Mouse (Mus musculus) CD4-positive, CD25-positive, alpha-beta regulatory T cell, adult 4 months (primary cell): ENCODE data around the gene Med1. TPM values are rescaled to one million over a fixed set of nuclear protein-coding genes. Genes with fewer than 3 reads are reported as not detected.

Experiments used
- ATAC-seq: one replicate; pipeline ENCODE4 v1.8.0; 2017
- polyA plus RNA-seq, 2 experiments: library from polyadenylated mRNA; unstranded; fragments of 100-300 nt; shearing (Covaris generic); gene quantifications; one replicate each; pipeline ENCODE4 v1.2.1; 2017

Gene Med1
- polyA plus RNA-seq, 2 experiments from 2014 or later = 97.7 to 127 TPM

- peak; percentile 1 for ATAC-seq
Measured at GRCm38 (mm10) chr11:98148551-98149301, 44.4 kb downstream of the Med1 start.

GRCm38 (mm10) chr11:98145856-98146255 is 47.2 kb downstream of the Med1 start:
- ATAC-seq = no peak

- ATAC-seq = no peak
Measured at GRCm38 (mm10) chr11:98142545-98142944, 50.5 kb downstream of the Med1 start.

- ATAC-seq = no peak
Measured at GRCm38 (mm10) chr11:98138894-98139293, 54.2 kb downstream of the Med1 start.

- ATAC-seq = no peak
Measured at GRCm38 (mm10) chr11:98137836-98138235, 55.3 kb downstream of the Med1 start.

GRCm38 (mm10) chr11:98134951-98135350 is 58.1 kb downstream of the Med1 start:
- ATAC-seq = no peak

GRCm38 (mm10) chr11:98123424-98123823 is 69.7 kb downstream of the Med1 start:
- no peak for ATAC-seq

GRCm38 (mm10) chr11:98114363-98114762 is 78.7 kb downstream of the Med1 start:
- ATAC-seq = no peak

GRCm38 (mm10) chr11:98113504-98113903 is 79.6 kb downstream of the Med1 start:
- ATAC-seq = no peak

- no peak for ATAC-seq
Measured at GRCm38 (mm10) chr11:98109706-98110105, 83.4 kb downstream of the Med1 start.

Other genes starting within 250 kb of the Med1 start
- 1 to 10 TPM; 1.8 to 3.7 TPM for gene Plxdc1, start 206.8 kb downstream of the Med1 start, polyA plus RNA-seq
- 100 to 1,000 TPM in 1 of 2 experiments, 10 to 100 TPM in 1; 89.8 to 124 TPM for gene Arl5c, start 197.1 kb downstream of the Med1 start, polyA plus RNA-seq
- gene Cacnb1, start 170.3 kb downstream of the Med1 start, polyA plus RNA-seq = 1 to 10 TPM; 1.8 to 2.4 TPM
- 1,000 to 10,000 TPM; 3,157 to 3,173 TPM for gene Rpl19, start 166.6 kb downstream of the Med1 start, polyA plus RNA-seq
- gene Stac2, start 139.8 kb downstream of the Med1 start, polyA plus RNA-seq = not detected
- gene Fbxl20, start 42.9 kb downstream of the Med1 start, polyA plus RNA-seq = 1 to 10 TPM; 7.2 TPM
- gene Cdk12, start 9.8 kb upstream of the Med1 start, polyA plus RNA-seq = 10 to 100 TPM; 26.3 to 28.7 TPM
- gene Neurod2, start 136.4 kb upstream of the Med1 start, polyA plus RNA-seq = not detected
- gene Ppp1r1b, start 155.1 kb upstream of the Med1 start, polyA plus RNA-seq = not detected
- 10 to 100 TPM; 41.2 to 63.9 TPM for gene Stard3, start 165.1 kb upstream of the Med1 start, polyA plus RNA-seq
- gene Tcap, start 190.5 kb upstream of the Med1 start, polyA plus RNA-seq = not detected
- not detected for gene Pnmt, start 193.2 kb upstream of the Med1 start, polyA plus RNA-seq
- gene Pgap3, start 207.2 kb upstream of the Med1 start, polyA plus RNA-seq = 10 to 100 TPM in 1 of 2 experiments, 1 to 10 TPM in 1; 6.7 to 11.6 TPM
- under 1 TPM; 0.07 to 0.23 TPM for gene Erbb2, start 219.2 kb upstream of the Med1 start, polyA plus RNA-seq
- gene Mien1, start 245.7 kb upstream of the Med1 start, polyA plus RNA-seq = 100 to 1,000 TPM; 150 to 155 TPM